Mouse (Mus musculus): ENCODE results near the gene Nrf1. TPM values are rescaled to one million over a fixed set of nuclear protein-coding genes. Genes with fewer than 3 reads are reported as not detected.
A peak's percentile ranks its signal among the peaks of the same experiment; 100 is the strongest.

The Nrf1 gene
- polyA plus RNA-seq, 1 experiment, result 2.9 TPM

GRCm38 (mm10) chr6:30174461-30175224, 126.9 kb downstream of the Nrf1 start:
- H3K4me3 ChIP-seq (replicated peaks), result peak overlapping the region; percentile 47

GRCm38 (mm10) chr6:30175225-30175917, 127.6 kb downstream of the Nrf1 start:
- H3K27me3 ChIP-seq (ENCODE audit: control insufficient read depth), result peaks cover 100% of the 10 kb centered on the region
- no peak overlapping the region for H3K4me3 ChIP-seq (replicated peaks)
- H3K36me3 ChIP-seq (ENCODE audit: control insufficient read depth), result no peaks in the 10 kb centered on the region
- no peak for TF ChIP-seq GATA1 (IDR thresholded peaks at IDR 0.05; ENCODE audit: low read length)
- no peak for TF ChIP-seq TAL1 (IDR thresholded peaks at IDR 0.05; ENCODE audit: low read length)
- H3K9me3 ChIP-seq (ENCODE audit: control insufficient read depth, low read length), result peaks cover 58% of the 10 kb centered on the region
- H3K4me1 ChIP-seq (ENCODE audit: control insufficient read depth), result peaks cover 43% of the 10 kb centered on the region

More at GRCm38 (mm10) chr6:30174461-30175224, 126.9 kb downstream of the Nrf1 start:
- Histone ChIP-seq H3K36me3 (ENCODE audit: control insufficient read depth) (no peaks in the 10 kb centered on the region), H3K27me3 (ENCODE audit: control insufficient read depth) (peaks cover 100% of the 10 kb centered on the region), H3K9me3 (ENCODE audit: control insufficient read depth, low read length) (peaks cover 58% of the 10 kb centered on the region), H3K4me1 (ENCODE audit: control insufficient read depth) (peaks cover 43% of the 10 kb centered on the region)
- TF ChIP-seq GATA1 (IDR thresholded peaks at IDR 0.05; ENCODE audit: low read length) (no peak), TAL1 (IDR thresholded peaks at IDR 0.05; ENCODE audit: low read length) (no peak)

GRCm38 (mm10) chr6:30175918-30176421, 128.2 kb downstream of the Nrf1 start:
- no peak overlapping the region for H3K4me3 ChIP-seq (replicated peaks)
- TF ChIP-seq TAL1 (IDR thresholded peaks at IDR 0.05; ENCODE audit: low read length) (no peak), GATA1 (IDR thresholded peaks at IDR 0.05; ENCODE audit: low read length) (no peak)
- peaks cover 100% of the 10 kb centered on the region for H3K27me3 ChIP-seq (ENCODE audit: control insufficient read depth)
- peaks cover 58% of the 10 kb centered on the region for H3K9me3 ChIP-seq (ENCODE audit: control insufficient read depth, low read length)
- H3K4me1 ChIP-seq (ENCODE audit: control insufficient read depth), result peaks cover 43% of the 10 kb centered on the region
- no peaks in the 10 kb centered on the region for H3K36me3 ChIP-seq (ENCODE audit: control insufficient read depth)

DNA sequence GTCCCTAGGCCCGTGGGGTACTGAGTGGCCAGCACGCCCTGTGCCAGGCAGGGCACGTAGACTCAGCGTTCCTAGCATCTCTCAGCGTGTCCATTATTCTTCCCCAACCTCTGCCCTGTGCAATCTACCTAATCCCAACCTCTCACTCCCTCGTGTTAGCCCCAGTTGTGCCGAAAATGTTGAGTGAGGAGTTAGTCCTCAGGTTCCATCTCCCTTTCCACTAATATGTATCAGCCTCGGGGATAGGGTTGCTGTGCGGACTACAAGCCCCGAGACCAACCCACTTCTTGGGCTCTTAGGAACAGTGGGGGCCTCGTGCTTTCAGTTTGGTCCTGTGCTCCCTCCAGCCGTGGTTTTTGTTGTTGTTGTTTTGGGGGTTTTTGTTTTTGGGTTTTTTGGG, 128.7 kb downstream of the Nrf1 start:
- Histone ChIP-seq H3K36me3 (ENCODE audit: control insufficient read depth) (no peaks in the 10 kb centered on the region), H3K4me1 (ENCODE audit: control insufficient read depth) (peaks cover 40% of the 10 kb centered on the region), H3K27me3 (ENCODE audit: control insufficient read depth) (peaks cover 100% of the 10 kb centered on the region), H3K9me3 (ENCODE audit: control insufficient read depth, low read length) (peaks cover 56% of the 10 kb centered on the region), H3K4me3 (replicated peaks) (no peak overlapping the region)
- TF ChIP-seq GATA1 (IDR thresholded peaks at IDR 0.05; ENCODE audit: low read length) (no peak), TAL1 (IDR thresholded peaks at IDR 0.05; ENCODE audit: low read length) (no peak)

- Histone ChIP-seq H3K4me3 (replicated peaks) (no peak overlapping the region), H3K4me1 (ENCODE audit: control insufficient read depth) (peaks cover 40% of the 10 kb centered on the region), H3K27me3 (ENCODE audit: control insufficient read depth) (peaks cover 100% of the 10 kb centered on the region), H3K36me3 (ENCODE audit: control insufficient read depth) (no peaks in the 10 kb centered on the region), H3K9me3 (ENCODE audit: control insufficient read depth, low read length) (peaks cover 52% of the 10 kb centered on the region)
- TF ChIP-seq TAL1 (IDR thresholded peaks at IDR 0.05; ENCODE audit: low read length) (no peak), GATA1 (IDR thresholded peaks at IDR 0.05; ENCODE audit: low read length) (no peak)
Observed at GRCm38 (mm10) chr6:30177305-30177704, 129.5 kb downstream of the Nrf1 start.

DNA sequence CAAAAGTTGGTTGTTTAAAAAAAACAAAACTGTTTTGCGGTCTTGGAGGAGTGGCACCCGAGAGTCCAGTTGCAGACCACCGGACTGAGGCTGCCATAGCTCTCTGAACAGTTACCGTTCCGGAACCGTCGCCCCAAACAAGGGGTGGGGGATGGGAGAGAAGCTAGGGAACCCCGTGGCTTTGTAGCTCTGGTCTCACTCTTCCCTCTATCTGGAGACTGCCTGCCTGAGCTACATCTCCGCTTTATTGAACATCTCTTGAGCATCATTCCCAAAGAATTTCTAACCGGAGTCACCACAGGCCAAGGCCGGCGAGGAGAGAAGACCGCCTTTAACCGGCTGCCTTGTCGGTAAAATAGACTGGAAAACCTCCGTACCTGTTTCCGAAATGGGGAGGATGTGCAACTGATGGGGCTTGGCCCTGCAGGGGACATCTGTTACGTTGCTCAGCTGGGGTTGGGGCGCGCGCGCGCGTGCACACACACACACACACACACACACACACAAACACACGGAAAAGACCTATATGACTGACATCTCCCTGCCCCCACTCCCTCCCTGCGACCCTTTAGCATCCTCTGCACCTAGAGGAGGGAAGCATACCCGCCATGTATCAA, 130.3 kb downstream of the Nrf1 start:
- TF ChIP-seq GATA1 (IDR thresholded peaks at IDR 0.05; ENCODE audit: low read length), result no peak
- TF ChIP-seq TAL1 (IDR thresholded peaks at IDR 0.05; ENCODE audit: low read length), result no peak
- Histone ChIP-seq H3K9me3 (ENCODE audit: control insufficient read depth, low read length) (peaks cover 44% of the 10 kb centered on the region), H3K36me3 (ENCODE audit: control insufficient read depth) (no peaks in the 10 kb centered on the region), H3K4me1 (ENCODE audit: control insufficient read depth) (peaks cover 35% of the 10 kb centered on the region), H3K4me3 (replicated peaks) (no peak overlapping the region), H3K27me3 (ENCODE audit: control insufficient read depth) (peaks cover 100% of the 10 kb centered on the region)

DNA sequence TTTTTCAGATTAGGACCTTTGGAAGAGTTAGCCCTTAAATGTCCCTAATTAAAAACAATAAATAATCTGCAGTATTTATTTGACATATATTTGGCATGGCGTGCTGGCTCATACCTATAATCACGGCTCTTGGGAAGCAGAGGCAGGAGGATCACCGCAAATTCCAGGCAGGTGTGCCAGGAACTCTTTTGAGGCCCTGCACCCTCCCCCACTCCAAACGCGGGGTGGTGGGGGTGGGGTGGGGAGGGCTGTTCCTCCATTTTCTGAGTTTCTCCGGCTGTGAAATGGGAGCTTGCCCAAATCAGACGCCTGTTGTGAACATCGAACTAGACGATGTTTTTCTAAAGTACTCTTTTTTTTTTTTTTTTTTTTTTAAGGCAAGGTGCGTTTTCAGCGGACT, 131.3 kb downstream of the Nrf1 start:
- H3K9me3 ChIP-seq (ENCODE audit: control insufficient read depth, low read length), result peaks cover 43% of the 10 kb centered on the region
- peaks cover 100% of the 10 kb centered on the region for H3K27me3 ChIP-seq (ENCODE audit: control insufficient read depth)
- H3K4me1 ChIP-seq (ENCODE audit: control insufficient read depth), result peaks cover 26% of the 10 kb centered on the region
- TF ChIP-seq GATA1 (IDR thresholded peaks at IDR 0.05; ENCODE audit: low read length), result no peak
- TF ChIP-seq TAL1 (IDR thresholded peaks at IDR 0.05; ENCODE audit: low read length), result no peak
- H3K36me3 ChIP-seq (ENCODE audit: control insufficient read depth), result no peaks in the 10 kb centered on the region
- H3K4me3 ChIP-seq (replicated peaks), result no peak overlapping the region

- H3K27me3 ChIP-seq (ENCODE audit: control insufficient read depth), result peaks cover 100% of the 10 kb centered on the region
- H3K4me1 ChIP-seq (ENCODE audit: control insufficient read depth), result peaks cover 13% of the 10 kb centered on the region
- TF ChIP-seq GATA1 (IDR thresholded peaks at IDR 0.05; ENCODE audit: low read length) (no peak), TAL1 (IDR thresholded peaks at IDR 0.05; ENCODE audit: low read length) (no peak)
- no peaks in the 10 kb centered on the region for H3K36me3 ChIP-seq (ENCODE audit: control insufficient read depth)
- no peak overlapping the region for H3K4me3 ChIP-seq (replicated peaks)
- H3K9me3 ChIP-seq (ENCODE audit: control insufficient read depth, low read length), result peaks cover 32% of the 10 kb centered on the region
Observed at GRCm38 (mm10) chr6:30180321-30180720, 132.5 kb downstream of the Nrf1 start.

GRCm38 (mm10) chr6:30182038-30182437, 134.2 kb downstream of the Nrf1 start:
- TF ChIP-seq TAL1 (IDR thresholded peaks at IDR 0.05; ENCODE audit: low read length) (no peak), GATA1 (IDR thresholded peaks at IDR 0.05; ENCODE audit: low read length) (no peak)
- Histone ChIP-seq H3K9me3 (ENCODE audit: control insufficient read depth, low read length) (peaks cover 20% of the 10 kb centered on the region), H3K27me3 (ENCODE audit: control insufficient read depth) (peaks cover 95% of the 10 kb centered on the region), H3K4me1 (ENCODE audit: control insufficient read depth) (peaks cover 1% of the 10 kb centered on the region; the same call in 1 of the 2 replicates), H3K36me3 (ENCODE audit: control insufficient read depth) (no peaks in the 10 kb centered on the region), H3K4me3 (replicated peaks) (no peak overlapping the region)

All from erythroblast, embryonic 14.5 days (primary cell).